Mouse (Mus musculus): ENCODE results near the gene Flnb. TPM values are rescaled to one million over a fixed set of nuclear protein-coding genes. Genes with fewer than 3 reads are reported as not detected.

Gene Flnb
- polyA plus RNA-seq, 1 experiment from 2014 or later = 7.2 TPM

GRCm38 (mm10) chr14:7944349-7945039 lies 126.7 kb downstream of the Flnb start:
- TF ChIP-seq CTCF (IDR thresholded peaks at IDR 0.05; ENCODE audit: low read depth) = peak; percentile 52
- WGBS = 54% methylated on average over 8 of the region's 8 CpGs
- Histone ChIP-seq H3K9me3 (ENCODE audit: control insufficient read depth) (no peaks in the 10 kb centered on the region), H3K9ac (ENCODE audit: low read depth, low read length) (no peak overlapping the region), H3K36me3 (ENCODE audit: control insufficient read depth, insufficient read depth) (peaks cover 64% of the 10 kb centered on the region), H3K27ac (ENCODE audit: low read depth, low read length) (no peak overlapping the region), H3K4me3 (ENCODE audit: low read depth, low read length) (no peak overlapping the region), H3K27me3 (replicated peaks; ENCODE audit: control insufficient read depth, insufficient read depth, low read length) (no peaks in the 10 kb centered on the region), H3K4me2 (replicated peaks; ENCODE audit: low read depth) (no peak overlapping the region), H3K4me1 (replicated peaks; ENCODE audit: control insufficient read depth, insufficient read depth, low read length) (peaks cover 8% of the 10 kb centered on the region; the same call in 1 of the 2 replicates)
- ATAC-seq = no peak

DNA sequence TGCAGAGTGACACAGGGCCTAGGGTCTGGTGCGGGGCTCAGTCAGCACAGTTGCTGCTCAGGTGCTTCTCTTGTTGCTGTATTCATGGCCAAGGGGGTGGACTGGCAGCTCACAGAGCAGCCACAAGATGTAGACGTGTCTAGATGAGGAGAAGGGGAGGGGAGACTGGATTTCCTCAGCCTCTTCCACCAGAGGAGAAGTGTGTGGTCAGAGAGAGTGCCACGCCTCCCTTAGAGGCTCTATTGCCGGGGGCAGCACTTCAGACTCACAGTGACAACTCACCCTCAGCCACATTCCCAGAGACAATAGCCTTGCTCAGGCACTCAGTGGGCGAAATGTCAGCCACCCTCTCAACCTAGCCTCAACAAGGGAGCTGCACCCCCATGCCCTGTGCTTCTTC lies 127.5 kb downstream of the Flnb start:
- H3K4me1 ChIP-seq (replicated peaks; ENCODE audit: control insufficient read depth, insufficient read depth, low read length) = peaks cover 8% of the 10 kb centered on the region; the same call in 1 of the 2 replicates
- no peaks in the 10 kb centered on the region for H3K27me3 ChIP-seq (replicated peaks; ENCODE audit: control insufficient read depth, insufficient read depth, low read length)
- 76% methylated on average over 5 of the region's 5 CpGs for WGBS
- no peaks in the 10 kb centered on the region for H3K9me3 ChIP-seq (ENCODE audit: control insufficient read depth)
- ATAC-seq = no peak
- H3K27ac ChIP-seq (ENCODE audit: low read depth, low read length) = no peak overlapping the region; the same call in 1 of the 2 replicates
- H3K4me3 ChIP-seq (ENCODE audit: low read depth, low read length) = no peak overlapping the region
- peaks cover 64% of the 10 kb centered on the region for H3K36me3 ChIP-seq (ENCODE audit: control insufficient read depth, insufficient read depth)
- H3K4me2 ChIP-seq (replicated peaks; ENCODE audit: low read depth) = no peak overlapping the region
- H3K9ac ChIP-seq (ENCODE audit: low read depth, low read length) = no peak overlapping the region
- TF ChIP-seq CTCF (IDR thresholded peaks at IDR 0.05; ENCODE audit: low read depth) = no peak

- no peak overlapping the region for H3K9ac ChIP-seq (ENCODE audit: low read depth, low read length)
- WGBS = 88% methylated on average over 9 of the region's 9 CpGs
- H3K27ac ChIP-seq (ENCODE audit: low read depth, low read length) = 0 out of 2 replicates have a peak overlapping the region, but pooled peaks have one; percentile 89
- no peak for TF ChIP-seq CTCF (IDR thresholded peaks at IDR 0.05; ENCODE audit: low read depth)
- no peaks in the 10 kb centered on the region for H3K27me3 ChIP-seq (replicated peaks; ENCODE audit: control insufficient read depth, insufficient read depth, low read length)
- H3K36me3 ChIP-seq (ENCODE audit: control insufficient read depth, insufficient read depth) = peaks cover 46% of the 10 kb centered on the region
- H3K4me2 ChIP-seq (replicated peaks; ENCODE audit: low read depth) = no peak overlapping the region
- H3K4me3 ChIP-seq (ENCODE audit: low read depth, low read length) = no peak overlapping the region
- no peak for ATAC-seq
- no peaks in the 10 kb centered on the region for H3K9me3 ChIP-seq (ENCODE audit: control insufficient read depth)
- H3K4me1 ChIP-seq (replicated peaks; ENCODE audit: control insufficient read depth, insufficient read depth, low read length) = peaks cover 3% of the 10 kb centered on the region
Observed at GRCm38 (mm10) chr14:7951234-7951633, 133.5 kb downstream of the Flnb start.

GRCm38 (mm10) chr14:7952610-7953254 lies 135.0 kb downstream of the Flnb start:
- H3K4me2 ChIP-seq (replicated peaks; ENCODE audit: low read depth) = peak overlapping the region; percentile 30; the same call in 1 of the 2 replicates
- 13% methylated on average over 12 of the region's 12 CpGs for WGBS
- peaks cover 3% of the 10 kb centered on the region for H3K4me1 ChIP-seq (replicated peaks; ENCODE audit: control insufficient read depth, insufficient read depth, low read length)
- peak; percentile 88 for ATAC-seq
- H3K4me3 ChIP-seq (ENCODE audit: low read depth, low read length) = no peak overlapping the region
- H3K27ac ChIP-seq (ENCODE audit: low read depth, low read length) = peak overlapping the region; percentile 89
- peaks cover 41% of the 10 kb centered on the region for H3K36me3 ChIP-seq (ENCODE audit: control insufficient read depth, insufficient read depth)
- no peaks in the 10 kb centered on the region for H3K9me3 ChIP-seq (ENCODE audit: control insufficient read depth)
- H3K27me3 ChIP-seq (replicated peaks; ENCODE audit: control insufficient read depth, insufficient read depth, low read length) = no peaks in the 10 kb centered on the region
- no peak for TF ChIP-seq CTCF (IDR thresholded peaks at IDR 0.05; ENCODE audit: low read depth)
- peak overlapping the region; percentile 13; the same call in 1 of the 2 replicates for H3K9ac ChIP-seq (ENCODE audit: low read depth, low read length)

DNA sequence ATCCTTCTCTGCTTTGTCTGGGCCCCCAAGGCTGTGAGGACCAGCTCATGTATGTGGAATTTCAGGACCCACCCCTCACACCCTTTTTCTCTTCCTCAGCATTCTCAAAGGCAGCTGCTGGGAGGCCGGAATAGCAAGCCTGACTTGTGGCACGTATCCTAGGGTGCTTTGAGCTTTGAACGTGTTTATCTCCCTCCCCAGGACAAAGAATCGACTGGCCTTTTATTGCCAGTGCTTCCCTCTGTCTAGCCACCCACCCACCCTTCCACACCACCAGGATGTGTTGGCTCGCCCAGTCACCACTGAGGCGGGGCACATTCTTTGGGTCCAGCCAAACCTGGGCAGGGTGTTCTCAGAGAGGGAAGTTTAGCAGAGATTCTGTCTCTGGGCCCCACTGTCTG lies 136.3 kb downstream of the Flnb start:
- Histone ChIP-seq H3K36me3 (ENCODE audit: control insufficient read depth, insufficient read depth) (peaks cover 28% of the 10 kb centered on the region), H3K4me1 (replicated peaks; ENCODE audit: control insufficient read depth, insufficient read depth, low read length) (peaks cover 3% of the 10 kb centered on the region), H3K4me3 (ENCODE audit: low read depth, low read length) (no peak overlapping the region), H3K27me3 (replicated peaks; ENCODE audit: control insufficient read depth, insufficient read depth, low read length) (no peaks in the 10 kb centered on the region), H3K27ac (ENCODE audit: low read depth, low read length) (peak overlapping the region; percentile 89), H3K4me2 (replicated peaks; ENCODE audit: low read depth) (no peak overlapping the region), H3K9me3 (ENCODE audit: control insufficient read depth) (no peaks in the 10 kb centered on the region), H3K9ac (ENCODE audit: low read depth, low read length) (no peak overlapping the region)
- peak; percentile 72 for ATAC-seq
- 19% methylated on average over 6 of the region's 6 CpGs for WGBS
- TF ChIP-seq CTCF (IDR thresholded peaks at IDR 0.05; ENCODE audit: low read depth) = no peak

DNA sequence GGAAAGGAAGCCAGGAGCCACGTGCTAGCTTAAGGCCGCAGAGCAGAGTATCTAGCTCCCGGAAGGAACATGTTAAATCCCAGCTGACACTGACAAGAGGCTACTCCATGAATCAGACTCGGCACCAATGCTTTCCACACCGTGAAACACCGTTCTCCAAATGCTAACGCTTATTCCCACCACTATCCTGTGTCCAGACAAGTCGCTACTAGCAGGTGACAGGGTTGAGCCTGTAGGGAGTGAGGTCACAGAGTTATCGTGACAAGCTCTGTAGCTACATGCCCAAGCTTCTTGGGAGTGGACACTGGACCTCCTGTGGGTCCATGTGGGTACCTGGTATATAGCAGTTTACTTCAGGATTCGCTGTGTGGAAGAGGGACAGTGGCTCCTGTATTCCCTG lies 138.7 kb downstream of the Flnb start:
- no peak overlapping the region for H3K27ac ChIP-seq (ENCODE audit: low read depth, low read length)
- H3K4me1 ChIP-seq (replicated peaks; ENCODE audit: control insufficient read depth, insufficient read depth, low read length) = peaks cover 3% of the 10 kb centered on the region
- H3K27me3 ChIP-seq (replicated peaks; ENCODE audit: control insufficient read depth, insufficient read depth, low read length) = no peaks in the 10 kb centered on the region
- H3K9ac ChIP-seq (ENCODE audit: low read depth, low read length) = no peak overlapping the region
- H3K4me2 ChIP-seq (replicated peaks; ENCODE audit: low read depth) = no peak overlapping the region
- TF ChIP-seq CTCF (IDR thresholded peaks at IDR 0.05; ENCODE audit: low read depth) = no peak
- H3K9me3 ChIP-seq (ENCODE audit: control insufficient read depth) = no peaks in the 10 kb centered on the region
- 78% methylated on average over 10 of the region's 10 CpGs for WGBS
- no peak overlapping the region for H3K4me3 ChIP-seq (ENCODE audit: low read depth, low read length)
- no peak for ATAC-seq
- peaks cover 7% of the 10 kb centered on the region; the same call in 1 of the 2 replicates for H3K36me3 ChIP-seq (ENCODE audit: control insufficient read depth, insufficient read depth)

All from intestine, postnatal 0 days (tissue).